ENCODE assay signal across 18 mouse cellular contexts in genomic region chr5:37261734-37262133, GRCm38 (mm10). TPM values are rescaled to one million over a fixed set of nuclear protein-coding genes. Genes with fewer than 3 reads are reported as not detected.
DNase-seq lines count a peak whose midpoint lies in the region; ATAC-seq lines count a peak whose summit lies in the region.
"Had no signal": no experiment of that assay in that cellular context is flagged by ENCODE, and none has a peak within 500 bp of the region (broad histone marks: within the 10 kb centered on the region; RNA-seq: fewer than 3 reads in every experiment).

No protein-coding gene starts in this region.

- DNase-seq in midbrain, embryonic 11.5 days (ENCODE audit: low spot score, missing footprints), result no peak
- peak; percentile 19 for DNase-seq in retina, embryonic 14.5 days (ENCODE audit: low spot score)
- no peak for DNase-seq in B cell, adult 2 months
- no peak for DNase-seq in urinary bladder, adult 2 months (ENCODE audit: low spot score)
- DNase-seq: adrenal gland, adult 8-10 months; cerebellum, adult 2 months; heart, postnatal 4 days; kidney, adult 2 months; kidney, postnatal 25 days had no signal

- WGBS in midbrain, embryonic 11.5 days, result 68% methylated on average over 5 of the region's 5 CpGs
- 38% methylated on average over 5 of the region's 5 CpGs for WGBS in midbrain, embryonic 16.5 days
- whole genome bisulfite sequencing in forebrain, embryonic 16.5 days, result 56% methylated on average over 5 of the region's 5 CpGs
- WGBS in hindbrain, embryonic 16.5 days, result 49% methylated on average over 5 of the region's 5 CpGs

- peaks cover 2% of the 10 kb centered on the region for H3K4me1 ChIP-seq in midbrain, embryonic 11.5 days (ENCODE audit: control insufficient read depth, insufficient read depth, low read length)
- H3K4me1 ChIP-seq in midbrain, embryonic 16.5 days (ENCODE audit: control insufficient read depth, insufficient read depth, low read length), result peaks cover 51% of the 10 kb centered on the region
- peaks cover 29% of the 10 kb centered on the region for H3K4me1 ChIP-seq in forebrain, embryonic 16.5 days (replicated peaks; ENCODE audit: control insufficient read depth, insufficient read depth, low read length)
- H3K4me1 ChIP-seq in hindbrain, embryonic 16.5 days (ENCODE audit: control insufficient read depth, insufficient read depth, low read depth, low read length), result peaks cover 22% of the 10 kb centered on the region
- H3K4me1 ChIP-seq: liver, embryonic 12.5 days; lung, embryonic 15.5 days had no signal

- ATAC-seq in midbrain, embryonic 11.5 days (ENCODE audit: low FRiP score), result peak; percentile 40; the same call in 1 of the 2 replicates
- no peak for ATAC-seq in midbrain, embryonic 16.5 days
- ATAC-seq in forebrain, embryonic 16.5 days, result peak; percentile 78
- peak; percentile 29; the same call in 1 of the 2 replicates for ATAC-seq in hindbrain, embryonic 16.5 days
- ATAC-seq: liver, embryonic 12.5 days had no signal

- H3K4me3 ChIP-seq in midbrain, embryonic 11.5 days (ENCODE audit: low read depth, low read length), result no peak overlapping the region
- H3K4me3 ChIP-seq in midbrain, embryonic 16.5 days (ENCODE audit: low read depth, low read length), result no peak overlapping the region
- no peak overlapping the region for H3K4me3 ChIP-seq in forebrain, embryonic 16.5 days (replicated peaks; ENCODE audit: low read length)
- no peak overlapping the region for H3K4me3 ChIP-seq in hindbrain, embryonic 16.5 days (ENCODE audit: low read length)
- H3K4me3 ChIP-seq: embryonic facial prominence, embryonic 15.5 days; heart, embryonic 12.5 days; limb, embryonic 10.5 days; liver, embryonic 12.5 days; lung, embryonic 15.5 days had no signal

- H3K4me2 ChIP-seq in midbrain, embryonic 11.5 days, result no peak overlapping the region
- H3K4me2 ChIP-seq in midbrain, embryonic 16.5 days (ENCODE audit: low read length), result no peak overlapping the region
- no peak overlapping the region for H3K4me2 ChIP-seq in forebrain, embryonic 16.5 days (ENCODE audit: low read length)
- no peak overlapping the region for H3K4me2 ChIP-seq in hindbrain, embryonic 16.5 days (ENCODE audit: low read length)
- H3K4me2 ChIP-seq: embryonic facial prominence, embryonic 15.5 days; heart, embryonic 12.5 days; liver, embryonic 12.5 days; lung, embryonic 15.5 days had no signal

- H3K9ac ChIP-seq in midbrain, embryonic 11.5 days (ENCODE audit: low read length), result no peak overlapping the region
- H3K9ac ChIP-seq in midbrain, embryonic 16.5 days (ENCODE audit: low read depth, low read length), result no peak overlapping the region
- no peak overlapping the region for H3K9ac ChIP-seq in forebrain, embryonic 16.5 days (replicated peaks; ENCODE audit: low read depth, low read length)
- H3K9ac ChIP-seq in hindbrain, embryonic 16.5 days (ENCODE audit: low read depth, low read length), result no peak overlapping the region
- H3K9ac ChIP-seq: embryonic facial prominence, embryonic 15.5 days; heart, embryonic 12.5 days; liver, embryonic 12.5 days; lung, embryonic 15.5 days had no signal

- no peak overlapping the region for H3K27ac ChIP-seq in midbrain, embryonic 11.5 days (ENCODE audit: low read depth, low read length)
- no peak overlapping the region for H3K27ac ChIP-seq in midbrain, embryonic 16.5 days (ENCODE audit: low read length)
- no peak overlapping the region for H3K27ac ChIP-seq in forebrain, embryonic 16.5 days (ENCODE audit: low read length)
- no peak overlapping the region for H3K27ac ChIP-seq in hindbrain, embryonic 16.5 days (ENCODE audit: low read depth, low read length)
- H3K27ac ChIP-seq: embryonic facial prominence, embryonic 15.5 days; limb, embryonic 10.5 days; liver, embryonic 12.5 days; lung, embryonic 15.5 days had no signal

- H3K36me3 ChIP-seq in midbrain, embryonic 11.5 days (ENCODE audit: control insufficient read depth, insufficient read depth, low read length), result peaks cover 9% of the 10 kb centered on the region
- peaks cover 6% of the 10 kb centered on the region; the same call in 1 of the 2 replicates for H3K36me3 ChIP-seq in midbrain, embryonic 16.5 days (ENCODE audit: control insufficient read depth, insufficient read depth, low read length)
- H3K36me3 ChIP-seq in forebrain, embryonic 16.5 days (ENCODE audit: control insufficient read depth, insufficient read depth), result peaks cover 13% of the 10 kb centered on the region
- peaks cover 10% of the 10 kb centered on the region for H3K36me3 ChIP-seq in hindbrain, embryonic 16.5 days (ENCODE audit: control insufficient read depth, insufficient read depth, low read length)
- H3K36me3 ChIP-seq: embryonic facial prominence, embryonic 15.5 days; G1E; liver, embryonic 12.5 days; lung, embryonic 15.5 days had no signal

- H3K27me3 ChIP-seq in midbrain, embryonic 11.5 days (ENCODE audit: control insufficient read depth, insufficient read depth, low read length), result no peaks in the 10 kb centered on the region
- no peaks in the 10 kb centered on the region for H3K27me3 ChIP-seq in midbrain, embryonic 16.5 days (ENCODE audit: control insufficient read depth, insufficient read depth, low read depth, low read length)
- H3K27me3 ChIP-seq in forebrain, embryonic 16.5 days (replicated peaks; ENCODE audit: control insufficient read depth, insufficient read depth, low read length), result no peaks in the 10 kb centered on the region
- H3K27me3 ChIP-seq in hindbrain, embryonic 16.5 days (replicated peaks; ENCODE audit: control insufficient read depth, insufficient read depth, low read length), result no peaks in the 10 kb centered on the region
- H3K27me3 ChIP-seq: embryonic facial prominence, embryonic 15.5 days; heart, embryonic 12.5 days; liver, embryonic 12.5 days; lung, embryonic 15.5 days had no signal

- H3K9me3 ChIP-seq in midbrain, embryonic 11.5 days (ENCODE audit: control insufficient read depth, low read length), result no peaks in the 10 kb centered on the region
- no peaks in the 10 kb centered on the region for H3K9me3 ChIP-seq in midbrain, embryonic 16.5 days (replicated peaks; ENCODE audit: control insufficient read depth, low read length, poor library complexity, severe bottlenecking)
- H3K9me3 ChIP-seq in forebrain, embryonic 16.5 days (ENCODE audit: control insufficient read depth, low read length), result no peaks in the 10 kb centered on the region
- no peaks in the 10 kb centered on the region for H3K9me3 ChIP-seq in hindbrain, embryonic 16.5 days (ENCODE audit: control insufficient read depth, low read length)
- H3K9me3 ChIP-seq: embryonic facial prominence, embryonic 15.5 days; heart, embryonic 12.5 days; limb, embryonic 10.5 days; liver, embryonic 12.5 days; lung, embryonic 15.5 days had no signal

RNA-seq across cellular contexts. Expression of gene Crmp1, which starts 20.0 kb away (rescaled TPM):
- 272 and 295 TPM in 2 replicates for polyA plus RNA-seq in midbrain, embryonic 11.5 days (2014; fragmentation: Nextera tagmentation; extraction: Ambion mirVana)
- polyA plus RNA-seq in midbrain, embryonic 16.5 days (2015; fragmentation: Nextera tagmentation; extraction: Ambion mirVana), result 977 and 1,010 TPM in 2 replicates
- polyA plus RNA-seq in forebrain, embryonic 16.5 days (2015; fragmentation: Nextera tagmentation; extraction: Ambion mirVana), result 915 and 954 TPM in 2 replicates
- 851 and 939 TPM in 2 replicates for polyA plus RNA-seq in hindbrain, embryonic 16.5 days (2015; fragmentation: Nextera tagmentation; extraction: Ambion mirVana)
- polyA plus RNA-seq in urinary bladder, adult 2 months (2012; rRNA removed), result 0.41 and 0.66 TPM in 2 replicates
- polyA plus RNA-seq: G1E had no signal

Comparison
In these comparisons a context has a peak if more than half of its experiments do, and no peak if none do; other contexts are left out.
1. RNA of gene Crmp1, which starts 20.0 kb away (polyA plus RNA-seq): 977 to 1,010 TPM in midbrain, embryonic 16.5 days, 915 to 954 TPM in forebrain, embryonic 16.5 days, 851 to 939 TPM in hindbrain, embryonic 16.5 days and 272 to 295 TPM in midbrain, embryonic 11.5 days; 0.41 to 0.66 TPM in urinary bladder, adult 2 months; every median in the first group is over 100 times any median in the second.